In genomic region chr8:107030650-107031576, GRCm38 (mm10) we compare ENCODE assay signal across 8 mouse cellular contexts. TPM values are rescaled to one million over a fixed set of nuclear protein-coding genes. Genes with fewer than 3 reads are reported as not detected.
A peak's percentile ranks its signal among the peaks of the same experiment; 100 is the strongest.
DNase-seq lines count a peak whose midpoint lies in the region; ATAC-seq and TF ChIP-seq lines count a peak whose summit lies in the region.

Gene Vps4a, plus strand, starts transcription at chr8:107031222.

- ATAC-seq in hindbrain, postnatal 0 days = peak; percentile 97
- peak; percentile 94 for ATAC-seq in megakaryocyte, adult 5-6 weeks (ENCODE audit: poor library complexity, severe bottlenecking)

- peak within 1 kb of the TSS; percentile 89 for H3K4me2 ChIP-seq in hindbrain, postnatal 0 days (ENCODE audit: low read depth, low read length)

- H3K27me3 ChIP-seq in hindbrain, postnatal 0 days (ENCODE audit: insufficient read depth, low read length) = no peaks in the 10 kb centered on the region

- peak within 1 kb of the TSS; percentile 96 for H3K9ac ChIP-seq in hindbrain, postnatal 0 days (replicated peaks; ENCODE audit: low read length)

- H3K4me3 ChIP-seq in gastrocnemius, adult 2 months = peak within 1 kb of the TSS; percentile 91
- peak within 1 kb of the TSS; percentile 99 for H3K4me3 ChIP-seq in hindbrain, postnatal 0 days (ENCODE audit: low read length)
- peak within 1 kb of the TSS; percentile 94 for H3K4me3 ChIP-seq in left cerebral cortex, adult 2 months

- intact Hi-C loops in gastrocnemius, adult 2 months (cut with DNase I) = loop anchor here (1.0 kb wide), 2 partner anchors 15 to 25 kb away; partner anchors contain the start of genes Cog8 and Nip7
- intact Hi-C loops in left cerebral cortex, adult 2 months (cut with DNase I) = no loop called here

- H3K27ac ChIP-seq in gastrocnemius, adult 2 months = peak within 1 kb of the TSS; percentile 92
- peak within 1 kb of the TSS; percentile 84 for H3K27ac ChIP-seq in hindbrain, postnatal 0 days
- peak within 1 kb of the TSS; percentile 79 for H3K27ac ChIP-seq in left cerebral cortex, adult 2 months

- H3K4me1 ChIP-seq in hindbrain, postnatal 0 days (ENCODE audit: insufficient read depth, low read length) = peaks cover 11% of the 10 kb centered on the region; the same call in 1 of the 2 replicates

- no peaks in the 10 kb centered on the region for H3K36me3 ChIP-seq in hindbrain, postnatal 0 days (ENCODE audit: insufficient read depth, low read length)

- peak; percentile 87 for DNase-seq in WW6 (ENCODE audit: low read depth, low spot score)
- DNase-seq in cerebellum, postnatal 4 days (ENCODE audit: low spot score in 2 of 2) = peak; percentile 94 to 98
- peak; percentile 98 for DNase-seq in gastrocnemius, adult 2 months
- DNase-seq in hindbrain, postnatal 0 days (ENCODE audit: low spot score) = peak; percentile 96
- peak; percentile 95 to 98 for DNase-seq in left cerebral cortex, adult 2 months (ENCODE audit: extremely low spot score in 1 of 2, low spot score in 2 of 2)
- peak; percentile 94 to 95 for DNase-seq in right cerebral cortex, adult 2 months (ENCODE audit: low spot score in 2 of 2)
- peak; percentile 97 for DNase-seq in urinary bladder, postnatal 14 days (ENCODE audit: low spot score)

- 5% methylated on average over 57 of the region's 66 CpGs for WGBS in hindbrain, postnatal 0 days

- H3K9me3 ChIP-seq in hindbrain, postnatal 0 days (ENCODE audit: low read length) = no peaks in the 10 kb centered on the region

- TF ChIP-seq CTCF in gastrocnemius, adult 2 months (IDR thresholded peaks at IDR 0.05) = peak; percentile 97
- peak; percentile 81 for TF ChIP-seq CTCF in hindbrain, postnatal 0 days (IDR thresholded peaks at IDR 0.05; ENCODE audit: low read depth)
- peak; percentile 97 for TF ChIP-seq CTCF in left cerebral cortex, adult 2 months (IDR thresholded peaks at IDR 0.05)

RNA-seq across cellular contexts. Expression of gene Vps4a, which starts in this region (rescaled TPM):
- 10 to 100 TPM; 65.2 to 67.8 TPM for total RNA-seq in gastrocnemius, adult 2 months (2021)
- 81.6 and 92.3 TPM in 2 replicates for total RNA-seq in hindbrain, postnatal 0 days (2014; rRNA removed)
- polyA plus RNA-seq in hindbrain, postnatal 0 days (2015; fragmentation: Nextera tagmentation; extraction: Ambion mirVana) = 153 and 155 TPM in 2 replicates
- 100 to 1,000 TPM; 107 to 132 TPM for total RNA-seq in left cerebral cortex, adult 2 months (2021)
- 33.9 and 36.9 TPM in 2 replicates for total RNA-seq in megakaryocyte, adult 5-6 weeks (2015)
- total RNA-seq in megakaryocyte, adult 5-6 weeks (2017) = 41.4 and 42.8 TPM in 2 replicates

Comparison
In these comparisons a context has a peak if more than half of its experiments do, and no peak if none do; other contexts are left out.
1. Peak in every context shown above with its lines: DNase-seq, ATAC-seq, H3K4me3 ChIP-seq and H3K27ac ChIP-seq.